Mouse (Mus musculus) telencephalon, adult 2 months (tissue): ENCODE results near the gene Tmc4.
A peak's percentile ranks its signal among the peaks of the same experiment; 100 is the strongest.

Experiments used
- DNase-seq: peaks from one replicate; pipeline ENCODE4 v3.0.0-alpha.2; 2011; ENCODE audit warnings: low read depth, low spot score

Gene Tmc4

DNA sequence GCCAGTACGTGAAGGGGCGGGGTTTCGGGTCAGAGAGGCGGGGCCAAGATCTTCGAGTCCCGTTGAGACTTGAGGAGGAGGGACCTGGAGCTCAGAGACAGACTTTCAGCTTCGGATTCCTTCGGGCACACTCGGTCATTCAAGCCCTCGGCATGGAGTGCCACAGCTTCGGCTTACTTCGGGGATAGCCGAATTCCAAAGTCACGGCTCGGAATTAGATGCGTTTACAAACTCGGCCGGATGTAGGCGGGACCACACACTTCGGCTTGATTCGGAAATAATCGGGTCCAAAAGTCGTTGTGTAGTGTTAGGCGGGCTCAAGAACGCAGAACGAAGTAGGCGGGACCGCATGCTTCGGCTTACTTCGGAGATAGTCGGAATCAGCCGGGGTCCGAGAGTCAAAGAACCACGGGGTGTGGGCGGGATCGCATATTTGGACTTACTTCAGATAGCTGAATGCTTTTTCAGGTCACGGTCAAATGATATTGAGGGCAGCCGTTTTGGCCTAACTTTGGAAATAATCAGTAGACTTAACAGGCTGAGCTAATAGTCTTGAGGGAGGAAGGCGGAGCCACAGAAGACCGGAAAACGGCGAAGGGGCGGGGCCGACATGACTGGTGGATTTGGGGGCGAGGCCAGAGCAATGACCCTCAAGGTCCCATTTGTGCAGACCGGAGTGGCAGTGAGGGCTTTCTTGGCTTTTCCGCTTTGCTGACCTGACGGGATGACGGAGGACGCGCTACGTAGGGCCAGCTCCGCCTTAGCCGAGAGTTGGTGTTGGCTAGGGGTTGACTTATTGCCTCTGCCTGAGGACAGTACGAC is 15.8 kb upstream of the Tmc4 start, which contains the start of gene Mboat7:
Gene Mboat7, minus strand, starts transcription at position 537 of the 822 bp plus-strand sequence.
- peak; percentile 99 for DNase-seq

DNA sequence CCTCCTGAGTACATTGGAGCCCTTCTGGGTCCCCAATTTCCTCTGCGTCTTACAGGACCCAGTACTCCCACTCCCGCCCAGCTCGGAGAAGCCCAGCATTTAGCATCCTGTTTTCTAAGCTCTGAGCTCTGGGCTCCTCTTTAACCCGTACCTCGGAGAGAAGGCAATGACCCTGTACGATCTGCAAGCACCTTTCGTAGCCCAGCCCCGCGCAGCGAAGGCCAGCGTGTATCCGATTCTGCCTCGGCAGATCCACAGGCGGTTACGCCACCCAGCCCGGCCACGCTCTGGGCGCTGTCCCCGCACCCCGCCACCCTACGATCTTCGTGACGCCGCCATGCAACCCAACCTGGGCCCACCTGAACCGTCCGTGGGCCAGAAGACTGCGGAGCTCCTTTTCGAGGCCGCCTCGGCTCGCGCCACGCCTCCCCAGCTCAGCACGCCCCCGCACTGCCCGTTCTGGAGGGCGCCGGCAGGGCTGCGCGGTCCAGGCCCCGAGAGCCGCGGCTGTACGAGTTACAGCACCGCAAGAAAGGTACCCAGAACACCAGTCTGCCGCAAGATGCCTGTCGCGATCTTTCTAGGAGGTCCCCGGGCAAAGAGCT is 15.1 kb upstream of the Tmc4 start, which contains the start of gene Tsen34:
Gene Tsen34, plus strand, starts transcription at position 482 of the 605 bp plus-strand sequence.
- no peak for DNase-seq

DNA sequence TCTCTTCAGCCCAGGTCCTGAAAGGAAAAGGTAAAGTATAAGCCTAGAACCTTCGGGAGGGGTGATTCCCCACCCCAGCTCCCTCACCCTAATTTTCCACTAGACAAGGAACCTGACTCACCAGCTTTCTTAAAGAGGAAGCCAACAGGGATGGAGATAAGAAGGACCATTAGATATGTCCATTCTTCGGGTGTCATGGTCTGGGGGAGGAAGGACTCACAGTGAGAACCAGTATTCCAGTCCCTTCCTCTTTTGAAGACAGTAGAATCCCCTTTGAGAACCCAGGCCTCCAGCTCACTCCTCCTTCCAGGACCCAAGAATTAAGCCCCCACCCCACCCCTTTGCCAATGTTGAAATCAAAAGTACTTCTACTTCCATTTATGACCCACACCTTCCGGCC is 14.6 kb upstream of the Tmc4 start:
- DNase-seq = no peak

DNA sequence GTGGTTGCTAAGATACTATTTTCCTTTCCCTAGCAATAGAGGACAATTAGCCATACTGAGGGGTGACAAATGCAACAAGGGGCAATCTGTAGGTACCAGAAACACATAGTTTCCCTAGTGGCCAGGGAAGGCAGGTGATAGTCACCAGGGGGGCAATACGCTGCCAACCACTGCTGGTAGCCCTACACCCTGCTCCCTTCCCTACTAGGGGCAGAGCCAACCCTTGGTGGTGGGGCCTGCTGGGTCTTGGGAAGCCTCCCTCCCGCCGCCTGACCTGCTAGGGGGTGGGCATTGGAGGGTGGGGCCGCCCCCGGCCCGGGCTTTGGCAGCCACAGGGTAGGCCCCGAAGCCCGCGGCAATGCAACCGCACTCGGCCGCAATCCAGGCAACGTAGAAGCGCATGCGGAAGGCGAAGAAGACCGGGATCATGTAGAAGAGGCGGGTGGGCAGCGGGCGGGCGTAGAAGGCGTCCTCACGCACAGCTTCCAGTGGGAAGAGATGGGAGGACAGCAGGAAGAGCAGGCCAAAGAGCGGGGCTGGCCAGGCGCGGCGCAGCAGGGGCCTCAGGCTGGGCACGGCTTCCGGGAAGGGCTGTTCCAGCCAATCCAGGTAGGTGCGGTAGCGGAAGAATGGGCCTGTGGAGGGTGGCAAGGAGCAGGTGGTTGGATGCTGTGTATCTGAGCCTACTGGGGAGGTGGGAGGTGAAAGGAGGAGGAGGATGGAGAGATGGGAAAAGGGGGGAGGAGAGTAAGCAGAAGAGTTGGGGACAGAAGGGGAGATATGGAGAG is 8.2 kb upstream of the Tmc4 start:
- no peak for DNase-seq

DNA sequence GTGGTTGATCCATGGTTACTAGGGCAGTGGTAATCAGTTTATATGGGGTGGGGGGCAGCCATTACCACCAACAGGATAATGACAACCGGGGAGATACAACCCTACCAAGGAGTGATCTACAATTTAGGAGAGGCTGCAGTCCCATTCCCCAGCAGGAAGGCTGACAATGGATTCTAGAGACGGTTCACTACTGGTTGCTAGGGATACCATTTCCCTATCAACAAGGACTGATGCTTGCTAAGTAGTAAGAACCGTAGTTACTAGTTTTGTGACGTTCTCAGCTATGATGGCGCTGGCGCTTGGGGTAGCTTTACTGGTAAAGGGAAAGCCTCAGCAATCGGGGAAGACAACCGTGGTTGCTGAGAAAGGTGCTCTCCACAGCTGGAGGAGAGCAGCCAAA is 7.3 kb upstream of the Tmc4 start:
- no peak for DNase-seq

DNA sequence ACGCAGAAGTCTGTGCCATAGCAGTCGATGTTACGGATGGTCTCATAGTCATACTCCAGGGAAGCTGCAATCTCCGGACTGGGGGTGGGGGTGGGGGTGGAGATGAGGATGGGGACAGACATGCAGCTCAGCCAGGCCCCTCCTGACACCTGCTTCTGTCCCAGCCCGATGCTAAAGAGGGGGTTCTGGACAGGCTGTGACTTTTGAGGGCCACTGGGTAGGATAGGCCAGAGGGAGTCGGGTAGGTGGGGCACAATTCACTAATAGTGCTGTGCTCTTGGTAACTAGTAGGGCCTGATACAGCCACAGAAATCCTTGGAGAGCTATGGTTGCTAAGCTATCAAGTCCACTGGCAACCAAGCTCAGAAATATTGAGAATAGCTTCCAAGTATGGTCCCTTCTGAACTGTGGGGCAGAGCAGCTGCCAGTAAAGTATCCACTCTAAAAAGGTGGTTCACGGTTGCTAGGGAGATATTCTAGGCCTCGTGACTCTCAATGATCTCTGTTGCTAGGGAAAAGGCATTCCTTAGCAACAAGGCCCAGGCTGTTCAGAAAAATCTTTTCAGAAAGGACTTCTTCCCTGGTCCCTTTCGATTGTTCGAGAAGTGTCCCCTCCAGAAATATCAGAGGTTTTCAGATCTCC is 6.7 kb upstream of the Tmc4 start:
- peak; percentile 39 for DNase-seq

DNA sequence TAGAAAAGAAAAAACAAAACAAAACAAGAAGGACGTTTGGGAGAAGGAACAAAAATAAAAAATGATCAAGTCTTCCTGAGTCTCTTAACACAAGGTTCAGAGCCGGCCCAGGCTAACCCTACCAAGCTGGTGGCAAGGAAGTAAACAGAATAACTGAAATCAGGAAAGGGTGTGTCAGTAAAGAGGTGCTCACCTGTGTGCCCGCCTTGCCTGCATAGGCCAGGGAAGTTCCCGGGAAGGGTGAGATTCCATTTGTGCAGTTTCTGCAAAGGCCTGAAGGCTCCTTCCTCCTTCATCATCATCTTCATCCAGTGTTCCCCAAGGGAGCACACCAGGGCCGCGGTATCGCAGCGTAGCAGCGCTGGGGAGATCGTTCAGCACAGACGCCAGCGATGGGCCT is 982 bp downstream of the Tmc4 start:
- no peak for DNase-seq

DNA sequence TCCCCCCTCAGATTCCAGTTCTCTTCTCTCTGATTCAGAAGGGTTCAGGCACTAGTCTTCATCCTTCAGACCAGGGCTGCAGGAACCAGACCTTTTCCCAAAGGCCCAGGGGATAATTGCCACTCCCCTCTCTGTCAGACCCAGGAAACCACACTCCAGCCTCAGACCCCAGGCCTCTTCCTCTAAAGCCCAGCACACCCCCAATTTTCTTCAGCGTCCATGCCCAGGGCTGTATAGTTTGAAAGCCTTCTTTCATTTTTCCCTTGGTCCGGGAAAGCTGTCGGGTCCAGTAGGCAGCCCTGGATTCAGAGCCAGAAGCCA is 2.2 kb downstream of the Tmc4 start:
- no peak for DNase-seq

DNA sequence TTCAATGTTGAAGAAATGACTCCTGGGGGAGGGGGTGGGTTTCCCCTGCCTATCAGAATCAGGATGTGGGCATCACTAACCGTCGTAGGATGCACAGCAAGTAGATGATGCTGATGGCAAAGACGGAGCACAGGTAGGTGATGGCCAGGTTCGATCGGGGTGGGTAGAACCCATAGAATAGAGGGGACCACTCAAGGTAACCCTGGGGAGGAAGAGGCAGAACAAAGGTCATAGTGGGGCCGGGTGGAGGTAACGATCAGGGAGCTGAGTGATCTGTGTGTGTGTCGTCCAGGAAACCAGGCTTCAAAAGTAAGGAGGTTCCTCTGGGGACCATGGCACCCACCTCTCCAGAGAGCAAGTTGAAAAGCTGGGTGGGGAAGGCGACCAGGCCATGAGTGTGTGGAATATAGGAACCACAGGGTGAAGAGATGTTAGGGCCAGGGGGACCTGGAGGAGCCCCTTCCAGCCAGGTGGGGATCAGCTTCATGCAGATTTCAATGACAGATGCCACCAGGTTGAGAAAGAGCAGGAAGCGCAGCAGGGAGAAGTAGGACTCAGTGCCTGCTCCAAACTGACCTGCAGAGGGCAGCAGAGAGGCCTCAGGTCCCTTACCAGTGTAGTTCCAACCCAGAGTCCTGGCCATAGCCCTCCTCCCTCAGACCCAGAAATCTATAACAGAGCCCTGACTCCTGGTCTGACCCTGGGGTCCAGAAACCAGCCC is 2.7 kb downstream of the Tmc4 start:
- peak; percentile 40 for DNase-seq

DNA sequence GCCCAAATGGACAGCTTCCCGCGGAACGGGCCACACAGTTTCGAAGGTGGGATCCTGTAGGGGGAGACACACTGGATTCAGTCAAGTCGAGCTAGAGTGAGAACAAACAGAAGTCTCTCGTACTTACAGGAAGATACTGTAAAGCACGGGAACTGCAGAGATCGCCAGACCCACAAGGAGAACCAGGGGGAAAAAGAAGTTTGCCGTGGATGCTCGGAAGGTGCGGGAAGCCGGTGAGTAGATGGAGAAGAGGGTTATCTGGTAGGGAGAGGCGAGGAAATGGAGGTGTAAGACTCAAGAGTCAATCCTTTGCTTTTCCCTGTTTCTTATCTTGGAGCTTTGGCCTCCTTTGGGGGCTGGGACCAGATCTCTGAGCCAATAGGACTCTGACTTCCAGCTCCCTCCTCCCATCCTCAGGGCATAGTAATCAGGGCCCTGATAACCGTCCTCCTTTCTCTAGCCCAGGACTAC is 10.4 kb downstream of the Tmc4 start:
- DNase-seq = no peak

DNA sequence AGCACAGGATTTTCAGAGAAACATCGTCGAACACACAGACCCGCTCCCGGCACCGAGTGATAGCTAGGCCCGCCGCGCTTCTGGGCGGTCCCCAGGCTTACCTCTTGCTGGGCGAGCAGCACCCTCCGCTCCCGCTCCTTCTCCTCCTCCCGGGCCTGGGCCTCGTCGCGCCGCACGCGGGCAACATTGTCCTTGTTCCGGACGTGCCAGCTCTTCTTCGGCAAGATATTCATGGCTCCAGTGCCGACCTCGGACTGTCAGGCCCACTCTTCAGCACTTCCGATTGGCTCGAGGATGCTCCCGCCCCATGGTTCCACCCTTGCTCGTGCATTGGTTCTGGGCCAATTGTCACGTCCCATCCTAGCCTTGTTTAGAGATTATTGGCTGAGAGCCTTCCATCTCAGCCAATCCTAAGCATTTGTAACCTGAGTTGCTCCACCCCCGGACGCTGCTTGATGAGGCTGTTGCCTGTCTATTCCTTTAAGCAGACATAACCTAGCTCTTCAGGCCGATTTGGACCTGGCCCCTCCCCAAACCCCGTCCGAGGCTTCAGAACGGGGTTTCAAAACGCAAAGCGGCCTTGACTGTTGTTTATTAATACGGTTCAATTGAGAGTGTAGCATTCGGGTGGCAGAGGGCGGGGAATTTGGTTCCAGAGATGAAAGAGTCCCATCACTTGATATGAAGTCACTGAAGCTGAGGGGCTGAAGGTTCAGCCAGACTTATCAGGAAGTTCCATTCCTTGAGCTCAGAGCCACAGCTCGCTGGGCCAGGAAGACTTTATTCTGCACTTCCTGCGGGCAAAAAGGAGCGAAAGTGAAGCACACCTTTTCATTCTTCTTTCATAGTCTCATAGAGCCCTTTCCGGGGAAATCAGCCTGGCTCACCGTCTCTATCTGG is 11.9 kb downstream of the Tmc4 start, which contains the start of gene Leng1:
Gene Leng1, minus strand, starts transcription at position 626 of the 900 bp plus-strand sequence.
- DNase-seq = peak; percentile 99

DNA sequence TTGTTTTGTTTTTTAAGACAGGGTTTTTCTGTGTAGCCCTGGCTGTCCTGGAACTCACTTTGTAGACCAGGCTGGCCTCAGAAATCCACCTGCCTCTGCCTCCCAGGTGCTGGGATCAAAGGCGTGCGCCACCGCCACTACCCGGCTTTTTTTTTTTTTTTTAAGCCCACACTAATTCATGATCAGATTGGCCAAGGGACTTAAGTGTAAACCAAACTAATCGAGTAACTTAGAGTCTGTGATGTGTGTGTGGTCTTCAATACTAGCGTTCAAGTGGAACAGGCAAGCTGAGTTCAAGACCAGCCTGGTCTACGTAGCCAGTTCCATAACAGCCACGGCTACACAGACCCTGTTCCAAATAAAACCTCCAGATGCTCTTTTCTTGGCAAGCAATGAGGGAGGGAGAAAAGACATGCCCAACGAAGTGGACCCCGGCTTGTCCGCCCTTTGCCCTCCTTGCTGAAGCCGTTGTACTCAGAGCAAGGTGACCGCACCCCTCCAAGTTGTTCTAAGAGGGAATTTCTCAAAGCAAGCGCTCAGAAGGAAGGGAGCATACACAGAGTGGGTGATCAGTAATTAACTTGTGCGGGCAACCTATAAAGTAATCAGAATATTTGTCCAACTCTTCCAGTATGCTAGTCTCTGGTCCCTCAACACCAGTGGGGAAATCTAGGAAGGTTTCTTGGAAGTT is 12.7 kb downstream of the Tmc4 start:
- DNase-seq = no peak

DNA sequence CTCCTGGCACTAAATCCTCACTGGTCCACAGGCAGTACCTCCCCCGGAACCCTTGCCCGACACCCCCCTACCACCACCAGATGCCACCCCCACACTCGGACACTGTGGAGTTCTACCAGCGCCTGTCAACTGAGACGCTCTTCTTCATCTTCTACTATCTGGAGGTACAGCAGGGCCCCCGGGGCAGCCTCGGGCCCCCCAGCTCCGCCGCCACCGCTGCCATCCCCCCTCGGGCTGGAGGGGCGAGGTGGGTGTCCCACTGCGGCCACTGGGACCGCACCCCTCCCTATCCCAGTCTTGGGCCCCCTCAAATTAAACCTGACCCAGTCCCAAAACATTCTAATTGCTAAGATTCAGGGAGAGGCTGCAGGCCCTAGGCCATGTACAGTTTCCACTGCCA is 18.8 kb downstream of the Tmc4 start:
- no peak for DNase-seq

DNA sequence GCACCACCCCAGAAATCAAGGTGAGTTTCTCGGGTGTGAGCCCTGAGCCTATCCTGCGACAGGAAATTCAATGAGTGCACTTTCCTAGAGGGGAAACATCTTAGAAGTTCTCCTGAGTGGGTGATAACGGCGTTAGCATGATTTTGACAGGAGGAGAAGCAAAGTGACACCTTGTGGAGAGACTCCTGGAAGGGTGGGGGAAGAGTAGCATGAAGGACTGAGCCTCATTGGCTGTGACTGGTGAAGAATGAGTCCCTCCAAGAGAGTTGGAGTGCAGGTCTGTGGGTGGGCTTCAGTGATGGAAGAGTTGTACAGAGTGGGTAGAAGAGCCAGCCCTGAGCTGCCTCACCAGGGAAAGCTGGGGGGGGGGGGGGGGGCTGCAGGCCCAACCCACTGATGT is 20.4 kb downstream of the Tmc4 start:
- DNase-seq = no peak

DNA sequence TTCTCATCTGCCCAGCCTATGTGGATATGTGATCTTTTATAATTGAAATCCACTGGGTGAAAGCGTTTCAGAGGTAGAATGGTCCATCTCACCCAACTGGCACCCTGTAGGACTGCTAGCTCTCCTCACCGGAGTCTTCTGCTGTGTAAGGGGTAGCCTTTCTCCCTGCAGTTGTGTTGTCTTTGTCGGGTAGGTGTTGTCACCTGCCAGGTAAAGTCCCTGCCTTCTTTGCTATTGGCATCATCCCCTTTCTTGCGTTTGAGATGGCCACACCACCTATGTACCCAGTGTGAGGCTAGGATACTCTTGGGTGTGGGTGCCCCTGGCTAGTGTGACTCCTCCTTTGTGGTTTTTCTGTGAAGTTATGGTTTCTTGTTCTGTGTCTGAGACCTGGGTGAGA is 30.7 kb downstream of the Tmc4 start:
- no peak for DNase-seq

DNA sequence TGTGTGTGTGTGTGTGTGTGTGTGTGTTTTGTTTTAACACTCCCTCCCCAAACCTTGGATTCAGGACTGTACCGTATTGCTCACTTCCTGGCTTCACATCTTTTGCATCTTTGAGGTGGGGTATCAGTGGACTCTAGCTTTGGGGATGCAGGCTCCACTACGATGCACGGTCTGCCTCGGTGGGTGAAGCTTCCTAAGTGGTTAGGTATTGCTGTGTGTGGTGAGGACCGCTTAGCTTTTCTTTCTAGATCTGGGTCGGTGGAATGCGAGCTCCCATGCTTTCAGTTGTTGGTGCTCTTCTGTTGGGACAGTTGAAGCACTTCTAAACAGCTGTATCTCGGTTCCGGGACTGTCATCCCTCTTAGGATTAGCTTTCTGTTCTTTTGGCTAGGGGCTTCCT is 31.2 kb downstream of the Tmc4 start:
- DNase-seq = no peak

DNA sequence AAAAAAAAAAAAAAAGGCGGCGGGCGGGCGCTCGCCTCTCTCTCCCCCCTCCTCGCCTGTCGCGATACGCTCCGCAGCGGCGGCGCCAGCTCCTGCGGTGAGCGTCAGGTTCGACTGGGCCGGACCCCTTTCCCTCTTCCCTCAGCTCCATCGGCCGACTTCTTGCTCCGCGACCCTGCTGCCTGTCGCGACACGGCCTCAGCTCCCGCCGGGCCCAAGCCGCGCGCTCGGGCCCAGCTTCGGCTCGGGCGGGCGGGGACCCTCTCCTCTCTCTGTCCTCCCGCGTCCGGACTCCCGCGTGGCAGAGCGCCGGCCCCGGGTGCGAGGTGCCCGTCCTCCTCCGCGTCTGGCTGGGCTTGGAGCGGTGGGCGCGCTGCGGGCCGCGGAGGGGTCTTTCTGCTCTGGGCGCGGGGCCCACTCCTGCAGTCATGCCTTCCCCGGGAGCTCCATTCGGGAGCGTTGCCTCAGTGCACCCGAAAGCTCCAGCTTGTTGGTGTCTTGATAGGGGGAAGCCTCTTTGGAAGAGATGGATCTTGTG is 31.8 kb downstream of the Tmc4 start:
- DNase-seq = no peak

DNA sequence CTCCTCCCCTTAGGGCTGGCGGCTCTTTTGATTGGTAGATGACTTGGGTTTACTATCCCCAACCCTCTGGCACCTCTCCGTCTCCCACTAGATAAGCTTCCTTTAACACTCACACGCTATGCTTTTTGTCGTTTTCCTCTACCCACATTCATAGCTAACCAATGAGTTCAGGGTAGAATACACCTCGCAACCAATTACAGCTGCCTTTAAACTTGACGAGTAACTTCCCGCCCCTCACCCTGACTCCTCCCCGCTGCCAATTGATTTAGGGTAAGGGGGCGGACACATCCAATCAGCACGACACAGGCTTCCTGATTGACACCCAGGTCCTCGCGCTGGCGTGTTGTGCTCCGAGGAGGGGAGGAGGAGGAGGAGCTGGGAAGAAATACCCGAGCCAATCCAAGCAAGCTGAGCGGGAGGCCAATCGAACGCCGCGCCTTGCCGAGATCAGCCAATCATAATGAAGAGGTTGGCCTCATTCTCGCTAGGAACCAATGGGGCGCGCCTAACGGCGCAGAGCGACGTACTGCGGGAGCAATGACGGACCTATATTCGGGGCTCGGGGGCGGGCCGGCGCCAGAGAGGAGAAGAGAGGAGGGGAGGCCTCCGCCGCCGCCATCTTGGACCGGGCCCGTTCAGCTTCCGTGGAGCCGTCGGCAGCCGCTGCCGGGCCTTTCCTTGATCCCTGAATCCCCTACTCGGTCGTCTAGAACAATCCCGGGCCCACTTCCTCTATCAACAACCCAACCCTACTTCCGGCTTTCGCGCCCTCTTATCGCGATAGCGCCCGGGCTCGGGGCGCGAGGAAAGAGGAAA is 32.5 kb downstream of the Tmc4 start, which contains the start of gene Cnot3:
Gene Cnot3, plus strand, starts transcription at position 597 of the 816 bp plus-strand sequence.
- DNase-seq = peak; percentile 100
